ENCODE assay signal across 25 mouse cellular contexts in the genomic region with DNA sequence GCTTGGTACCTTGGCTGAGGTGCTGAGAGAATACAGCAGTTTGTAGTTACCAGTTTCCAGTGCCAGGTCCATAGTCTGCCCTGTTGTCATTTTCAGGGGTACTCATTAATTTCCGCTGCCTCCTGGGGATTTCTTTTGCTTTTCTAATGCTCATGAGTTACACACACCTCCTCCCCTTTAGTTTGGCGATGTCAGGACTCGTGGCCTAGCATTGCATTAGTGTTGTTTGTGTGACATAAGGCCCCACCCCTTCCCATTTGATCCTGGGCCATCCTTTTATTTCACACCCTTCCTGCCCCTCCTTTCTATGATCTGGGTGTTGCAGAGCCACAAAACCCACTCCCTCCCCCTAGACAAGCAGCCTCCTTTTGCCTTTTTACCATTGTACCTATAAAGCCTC.
DNase-seq lines count a peak whose midpoint lies in the region; ATAC-seq and TF ChIP-seq lines count a peak whose summit lies in the region.
"Had no signal": no experiment of that assay in that cellular context is flagged by ENCODE, and none has a peak within 500 bp of the region (broad histone marks: within the 10 kb centered on the region; RNA-seq: fewer than 3 reads in every experiment).

No protein-coding gene starts in this region.

- DNase-seq in heart, adult 11 months, result peak; percentile 96
- no peak for DNase-seq in heart, postnatal 10 days
- peak; percentile 72 for DNase-seq in kidney, adult 2 months
- peak; percentile 48 to 68 for DNase-seq in lung, adult 18-20 months
- DNase-seq in lung, postnatal 4 days, result no peak
- peak; percentile 76 for DNase-seq in lung, postnatal 36 days
- DNase-seq: adrenal gland, adult 2 months; cerebellum, adult 11 months; cerebellum, adult 9-11 months; gastrocnemius, postnatal 36 days; lung, embryonic 14.5 days; right cerebral cortex, postnatal 14 days; spleen, adult 18-20 months had no signal

- H3K36me3 ChIP-seq in kidney, adult 2 months (ENCODE audit: control insufficient read depth, insufficient read depth, low read length), result no peaks in the 10 kb centered on the region
- no peaks in the 10 kb centered on the region for H3K36me3 ChIP-seq in kidney, embryonic 15.5 days
- no peaks in the 10 kb centered on the region for H3K36me3 ChIP-seq in intestine, embryonic 16.5 days (ENCODE audit: control insufficient read depth, insufficient read depth, low read length)
- H3K36me3 ChIP-seq: embryonic facial prominence, embryonic 10.5 days; heart, embryonic 15.5 days; hindbrain, embryonic 10.5 days; intestine, embryonic 15.5 days; midbrain, embryonic 13.5 days; neural tube, embryonic 12.5 days had no signal

- TF ChIP-seq CTCF in kidney, adult 2 months (conservative IDR thresholded peaks at IDR 0.05; ENCODE audit: insufficient read depth, insufficient read length, low read depth, low read length), result no peak

- peaks cover 6% of the 10 kb centered on the region for H3K4me1 ChIP-seq in kidney, adult 2 months (ENCODE audit: control insufficient read depth, insufficient read depth, low read length)
- H3K4me1 ChIP-seq in kidney, embryonic 15.5 days, result peaks cover 30% of the 10 kb centered on the region
- peaks cover 7% of the 10 kb centered on the region; the same call in 1 of the 2 replicates for H3K4me1 ChIP-seq in intestine, embryonic 16.5 days (ENCODE audit: control insufficient read depth, insufficient read depth, low read length)

- intact Hi-C loops in heart, postnatal 10 days (cut with DNase I), result no loop called here

- no peaks in the 10 kb centered on the region for H3K27me3 ChIP-seq in kidney, adult 2 months (replicated peaks; ENCODE audit: control insufficient read depth, insufficient read depth, low read length)
- H3K27me3 ChIP-seq in kidney, embryonic 15.5 days, result no peaks in the 10 kb centered on the region
- H3K27me3 ChIP-seq in intestine, embryonic 16.5 days (replicated peaks; ENCODE audit: control insufficient read depth, insufficient read depth, low read length), result no peaks in the 10 kb centered on the region
- H3K27me3 ChIP-seq: heart, embryonic 15.5 days; intestine, embryonic 15.5 days; midbrain, embryonic 13.5 days; neural tube, embryonic 12.5 days had no signal

- no peak overlapping the region for H3K4me3 ChIP-seq in kidney, adult 2 months (ENCODE audit: insufficient read depth, low read depth, low read length)
- no peak overlapping the region for H3K4me3 ChIP-seq in kidney, embryonic 15.5 days (replicated peaks)
- no peak overlapping the region for H3K4me3 ChIP-seq in intestine, embryonic 16.5 days (ENCODE audit: low read length)
- H3K4me3 ChIP-seq: embryonic facial prominence, embryonic 10.5 days; heart, embryonic 15.5 days; hindbrain, embryonic 10.5 days; intestine, embryonic 15.5 days; layer of hippocampus, adult 2 months; midbrain, embryonic 13.5 days; neural tube, embryonic 12.5 days had no signal

- no peak for TF ChIP-seq POLR2A in kidney, adult 2 months (IDR thresholded peaks at IDR 0.05; ENCODE audit: low read depth, low read length)

- no peak overlapping the region for H3K4me2 ChIP-seq in kidney, embryonic 15.5 days
- no peak overlapping the region for H3K4me2 ChIP-seq in intestine, embryonic 16.5 days (ENCODE audit: low read depth, low read length)
- H3K4me2 ChIP-seq: heart, embryonic 15.5 days; intestine, embryonic 15.5 days; lung, embryonic 14.5 days; midbrain, embryonic 13.5 days; neural tube, embryonic 12.5 days had no signal

- no peak for ATAC-seq in kidney, embryonic 15.5 days (replicated peaks; ENCODE audit: low FRiP score)
- ATAC-seq in intestine, embryonic 16.5 days, result no peak
- ATAC-seq: CD4-positive, CD25-positive, alpha-beta regulatory T cell, adult 4 months; forebrain, embryonic 16.5 days; hindbrain, embryonic 16.5 days; intestine, embryonic 15.5 days; midbrain, embryonic 13.5 days had no signal

- H3K9me3 ChIP-seq in kidney, embryonic 15.5 days (replicated peaks), result no peaks in the 10 kb centered on the region
- H3K9me3 ChIP-seq in intestine, embryonic 16.5 days (ENCODE audit: control insufficient read depth, low read length), result no peaks in the 10 kb centered on the region
- H3K9me3 ChIP-seq: embryonic facial prominence, embryonic 10.5 days; heart, embryonic 15.5 days; hindbrain, embryonic 10.5 days; intestine, embryonic 15.5 days; midbrain, embryonic 13.5 days; neural tube, embryonic 12.5 days had no signal

- 53% methylated on average over 3 of the region's 3 CpGs for WGBS in kidney, adult 2 months
- WGBS in kidney, embryonic 15.5 days, result 51% methylated on average over 3 of the region's 3 CpGs
- 57% methylated on average over 3 of the region's 3 CpGs for WGBS in intestine, embryonic 16.5 days

- no peak overlapping the region for H3K9ac ChIP-seq in kidney, embryonic 15.5 days
- H3K9ac ChIP-seq in intestine, embryonic 16.5 days (ENCODE audit: low read depth, low read length), result no peak overlapping the region
- H3K9ac ChIP-seq: heart, embryonic 15.5 days; intestine, embryonic 15.5 days; lung, embryonic 14.5 days; midbrain, embryonic 13.5 days; neural tube, embryonic 12.5 days had no signal

- H3K27ac ChIP-seq in kidney, adult 2 months (ENCODE audit: insufficient read depth, low read depth, low read length), result peak overlapping the region; percentile 13
- no peak overlapping the region for H3K27ac ChIP-seq in kidney, embryonic 15.5 days
- H3K27ac ChIP-seq in intestine, embryonic 16.5 days (ENCODE audit: low read length), result no peak overlapping the region
- H3K27ac ChIP-seq: embryonic facial prominence, embryonic 10.5 days; heart, embryonic 15.5 days; hindbrain, embryonic 10.5 days; intestine, embryonic 15.5 days; layer of hippocampus, adult 2 months; midbrain, embryonic 13.5 days; neural tube, embryonic 12.5 days had no signal

Comparison
In these comparisons a context has a peak if more than half of its experiments do, and no peak if none do; other contexts are left out.
1. DNase-seq: peak in heart, adult 11 months (single experiment), kidney, adult 2 months (single experiment), lung, adult 18-20 months (2 of 2) and lung, postnatal 36 days (single experiment); none in heart, postnatal 10 days (0 of 2) and lung, postnatal 4 days (0 of 2).